Mouse (Mus musculus): ENCODE measurements around the gene Rassf7. TPM values are rescaled to one million over a fixed set of nuclear protein-coding genes. Genes with fewer than 3 reads are reported as not detected.
A peak's percentile ranks its signal among the peaks of the same experiment; 100 is the strongest.

The Rassf7 gene
- polyA plus RNA-seq, 1 experiment from 2014 or later = 17.5 TPM

DNA sequence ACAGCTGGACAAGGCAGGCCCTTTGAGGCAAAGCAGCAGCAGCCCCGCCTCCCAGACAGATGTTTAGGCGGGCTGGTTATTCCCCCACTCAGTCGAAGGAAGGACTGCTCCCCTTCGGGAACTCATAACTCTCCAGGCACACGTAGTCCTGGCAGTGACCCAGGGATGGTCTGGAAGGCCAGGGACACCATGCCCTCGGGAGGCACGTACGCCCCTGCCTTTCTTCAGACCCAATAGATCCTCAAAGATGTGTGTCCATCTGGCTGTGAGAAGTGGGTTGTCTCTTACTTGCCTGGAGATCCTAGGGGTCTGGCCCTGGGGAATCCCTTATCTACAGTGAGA is 6.4 kb downstream of the Rassf7 start:
- Histone ChIP-seq H3K36me3 (ENCODE audit: control insufficient read depth, insufficient read depth, low read length) (no peaks in the 10 kb centered on the region), H3K4me1 (ENCODE audit: control insufficient read depth, insufficient read depth, low read length) (peaks cover 17% of the 10 kb centered on the region), H3K4me3 (ENCODE audit: low read depth, low read length) (peak overlapping the region; percentile 68), H3K4me2 (peak overlapping the region; percentile 92), H3K27ac (ENCODE audit: low read depth, low read length) (peak overlapping the region; percentile 86), H3K27me3 (ENCODE audit: control insufficient read depth, insufficient read depth, low read length) (no peaks in the 10 kb centered on the region), H3K9me3 (replicated peaks; ENCODE audit: control insufficient read depth, low read length) (no peaks in the 10 kb centered on the region), H3K9ac (ENCODE audit: low read depth, low read length) (peak overlapping the region; percentile 67)
- 10% methylated on average over 8 of the region's 8 CpGs for WGBS (ENCODE audit: insufficient replicate concordance)
- ATAC-seq (replicated peaks; ENCODE audit: insufficient number of reproducible peaks, low FRiP score, low TSS enrichment) = no peak

DNA sequence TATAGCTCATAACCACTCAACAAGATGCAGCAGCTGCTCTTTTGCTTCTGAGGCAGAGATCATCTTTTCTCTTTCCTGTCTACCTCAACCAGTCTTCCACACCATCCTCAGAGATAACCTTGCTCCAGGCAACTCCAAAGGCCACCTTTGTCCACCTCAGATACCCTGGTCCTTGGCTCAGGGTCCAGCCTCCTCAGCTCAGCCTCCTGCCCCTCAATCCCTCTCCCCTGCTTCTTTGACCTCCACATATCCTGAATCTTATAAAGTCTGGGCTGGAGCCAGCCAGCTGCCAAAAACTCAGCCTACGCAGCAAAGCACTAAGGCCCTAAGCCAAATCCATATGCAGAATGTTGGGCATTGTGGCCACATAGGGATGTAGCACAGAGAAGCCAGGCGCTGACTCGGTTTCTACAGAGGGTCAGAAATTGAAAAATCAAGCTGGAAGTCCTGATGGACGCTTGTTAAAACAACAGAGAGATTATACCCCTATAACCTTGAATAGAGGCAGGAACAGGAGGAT is 7.1 kb downstream of the Rassf7 start:
- ATAC-seq (replicated peaks; ENCODE audit: insufficient number of reproducible peaks, low FRiP score, low TSS enrichment) = no peak
- H3K9me3 ChIP-seq (replicated peaks; ENCODE audit: control insufficient read depth, low read length) = no peaks in the 10 kb centered on the region
- 90% methylated on average over 4 of the region's 4 CpGs for WGBS (ENCODE audit: insufficient replicate concordance)
- H3K9ac ChIP-seq (ENCODE audit: low read depth, low read length) = 0 out of 2 replicates have a peak overlapping the region, but pooled peaks have one; percentile 43
- peaks cover 17% of the 10 kb centered on the region for H3K4me1 ChIP-seq (ENCODE audit: control insufficient read depth, insufficient read depth, low read length)
- H3K27me3 ChIP-seq (ENCODE audit: control insufficient read depth, insufficient read depth, low read length) = no peaks in the 10 kb centered on the region
- H3K4me2 ChIP-seq = peak overlapping the region; percentile 92; the same call in 1 of the 2 replicates
- no peaks in the 10 kb centered on the region for H3K36me3 ChIP-seq (ENCODE audit: control insufficient read depth, insufficient read depth, low read length)
- no peak overlapping the region for H3K4me3 ChIP-seq (ENCODE audit: low read depth, low read length)
- H3K27ac ChIP-seq (ENCODE audit: low read depth, low read length) = peak overlapping the region; percentile 86

DNA sequence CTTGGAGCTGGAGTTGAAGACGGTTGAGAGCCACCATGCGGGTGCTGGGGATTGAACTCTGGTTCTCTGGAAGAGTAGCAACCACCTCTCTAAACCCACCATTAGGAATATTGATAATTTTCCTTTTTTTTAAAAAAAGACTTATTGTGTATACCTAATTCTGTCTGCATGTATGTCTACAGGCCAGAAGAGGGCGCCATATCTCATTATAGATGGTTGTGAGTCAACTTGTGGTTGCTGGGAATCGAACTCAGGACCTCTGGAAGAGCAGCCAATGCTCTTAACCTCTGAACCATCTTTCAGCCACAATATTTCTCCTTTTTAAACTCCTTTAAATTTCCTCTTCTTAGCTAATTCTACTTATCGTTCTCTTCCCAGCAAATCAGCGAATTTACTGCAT is 10.9 kb downstream of the Rassf7 start:
- H3K27ac ChIP-seq (ENCODE audit: low read depth, low read length) = no peak overlapping the region
- H3K36me3 ChIP-seq (ENCODE audit: control insufficient read depth, insufficient read depth, low read length) = peaks cover 6% of the 10 kb centered on the region; the same call in 1 of the 2 replicates
- H3K27me3 ChIP-seq (ENCODE audit: control insufficient read depth, insufficient read depth, low read length) = no peaks in the 10 kb centered on the region
- no peak overlapping the region for H3K4me3 ChIP-seq (ENCODE audit: low read depth, low read length)
- H3K9me3 ChIP-seq (replicated peaks; ENCODE audit: control insufficient read depth, low read length) = no peaks in the 10 kb centered on the region
- H3K4me2 ChIP-seq = no peak overlapping the region
- H3K4me1 ChIP-seq (ENCODE audit: control insufficient read depth, insufficient read depth, low read length) = peaks cover 23% of the 10 kb centered on the region
- no peak for ATAC-seq (replicated peaks; ENCODE audit: insufficient number of reproducible peaks, low FRiP score, low TSS enrichment)
- H3K9ac ChIP-seq (ENCODE audit: low read depth, low read length) = no peak overlapping the region
- 82% methylated on average over 6 of the region's 6 CpGs for WGBS (ENCODE audit: insufficient replicate concordance)

DNA sequence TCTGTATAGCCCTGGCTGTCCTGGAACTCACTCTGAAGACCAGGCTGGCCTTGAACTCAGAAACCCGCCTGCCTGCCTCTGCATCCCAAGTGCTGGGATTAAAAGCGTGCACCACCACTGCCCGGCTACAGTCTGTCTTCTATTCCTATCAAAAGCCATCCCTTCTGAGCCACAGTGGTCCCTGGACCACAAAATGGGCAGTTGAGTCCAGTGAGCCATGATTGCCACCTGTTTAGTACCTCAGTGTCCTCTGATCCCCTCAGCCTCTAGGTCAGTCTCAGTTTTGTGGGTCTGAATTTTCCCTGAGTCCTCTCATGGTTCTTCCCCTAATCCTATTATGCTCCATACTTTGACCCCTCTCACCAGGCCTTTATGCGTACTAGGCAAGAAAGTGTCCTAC is 12.1 kb downstream of the Rassf7 start:
- ATAC-seq (replicated peaks; ENCODE audit: insufficient number of reproducible peaks, low FRiP score, low TSS enrichment) = no peak
- H3K4me2 ChIP-seq = peak overlapping the region; percentile 76
- 76% methylated on average over 4 of the region's 4 CpGs for whole genome bisulfite sequencing (ENCODE audit: insufficient replicate concordance)
- no peaks in the 10 kb centered on the region for H3K27me3 ChIP-seq (ENCODE audit: control insufficient read depth, insufficient read depth, low read length)
- H3K4me3 ChIP-seq (ENCODE audit: low read depth, low read length) = peak overlapping the region; percentile 97
- peak overlapping the region; percentile 98 for H3K9ac ChIP-seq (ENCODE audit: low read depth, low read length)
- H3K27ac ChIP-seq (ENCODE audit: low read depth, low read length) = peak overlapping the region; percentile 86; the same call in 1 of the 2 replicates
- no peaks in the 10 kb centered on the region for H3K9me3 ChIP-seq (replicated peaks; ENCODE audit: control insufficient read depth, low read length)
- H3K4me1 ChIP-seq (ENCODE audit: control insufficient read depth, insufficient read depth, low read length) = peaks cover 14% of the 10 kb centered on the region
- peaks cover 12% of the 10 kb centered on the region for H3K36me3 ChIP-seq (ENCODE audit: control insufficient read depth, insufficient read depth, low read length)

DNA sequence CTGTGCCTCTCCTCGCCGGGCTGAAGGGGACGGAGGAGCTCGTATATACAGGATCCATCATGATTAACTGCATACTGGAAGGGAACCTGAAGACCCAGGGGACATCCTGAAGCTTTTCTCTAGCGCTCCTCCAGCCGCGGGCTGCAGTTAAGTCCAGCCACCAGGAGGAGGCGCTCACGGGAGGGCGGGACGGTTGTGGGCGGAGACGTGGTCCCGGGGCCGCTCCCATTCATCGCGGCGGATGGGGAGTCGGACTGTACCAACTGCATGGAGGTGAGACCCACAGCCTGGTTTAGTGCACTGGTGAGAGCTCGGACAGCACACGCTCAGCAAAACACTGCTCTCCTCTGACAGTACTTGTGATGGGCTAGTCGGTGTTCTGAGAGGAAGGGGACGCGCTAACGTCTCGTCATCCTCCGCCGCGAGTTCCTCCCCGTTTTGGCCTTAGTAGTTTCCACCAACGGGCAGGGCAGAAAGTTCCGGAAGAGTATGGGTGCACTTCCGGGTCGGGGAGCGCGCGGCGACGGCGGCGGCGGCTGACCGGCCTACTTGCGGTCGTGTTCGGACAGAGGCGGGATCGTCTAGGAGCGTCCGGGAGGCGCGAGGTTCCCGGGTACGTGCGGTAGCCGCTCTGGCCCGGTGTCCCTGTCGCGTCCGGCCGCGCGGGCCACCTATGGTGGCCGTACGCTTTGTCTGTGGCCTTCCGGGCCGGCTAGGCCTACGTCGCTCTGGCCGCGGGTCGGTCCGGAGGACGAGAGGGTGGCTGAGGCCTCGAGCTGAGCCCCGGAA is 12.8 kb downstream of the Rassf7 start, which contains the start of gene Phrf1:
Phrf1 (plus strand) TSS at position 506 of the 789 bp plus-strand sequence.
- Histone ChIP-seq H3K9me3 (replicated peaks; ENCODE audit: control insufficient read depth, low read length) (no peaks in the 10 kb centered on the region), H3K36me3 (ENCODE audit: control insufficient read depth, insufficient read depth, low read length) (peaks cover 19% of the 10 kb centered on the region), H3K4me3 (ENCODE audit: low read depth, low read length) (peak within 1 kb of the TSS; percentile 97), H3K27me3 (ENCODE audit: control insufficient read depth, insufficient read depth, low read length) (no peaks in the 10 kb centered on the region), H3K4me1 (ENCODE audit: control insufficient read depth, insufficient read depth, low read length) (peaks cover 13% of the 10 kb centered on the region), H3K9ac (ENCODE audit: low read depth, low read length) (peak within 1 kb of the TSS; percentile 98), H3K27ac (ENCODE audit: low read depth, low read length) (peak within 1 kb of the TSS; percentile 86), H3K4me2 (peak within 1 kb of the TSS; percentile 76)
- peak; percentile 87 for ATAC-seq (replicated peaks; ENCODE audit: insufficient number of reproducible peaks, low FRiP score, low TSS enrichment)
- under 1% methylated on average over 73 of the region's 76 CpGs for WGBS (ENCODE audit: insufficient replicate concordance)

DNA sequence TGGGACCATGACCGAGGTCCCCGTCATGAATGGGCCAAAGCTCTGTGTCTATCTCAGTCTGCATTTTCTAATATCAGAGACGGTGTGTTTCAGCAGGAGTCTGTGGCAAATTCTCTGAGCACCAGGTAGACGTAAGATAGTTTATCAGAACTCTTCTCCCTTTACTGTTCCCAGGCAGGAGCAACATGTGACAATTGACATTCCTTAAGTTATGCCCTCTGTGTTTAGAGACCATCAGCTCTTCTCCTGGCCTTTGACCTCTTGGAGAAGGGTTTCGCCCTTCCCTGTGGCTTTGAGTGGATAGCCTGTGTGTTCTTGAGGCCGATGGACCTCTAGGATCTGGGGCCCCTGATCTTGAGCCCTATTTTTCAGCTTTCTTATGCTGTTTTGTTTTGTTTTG is 14.0 kb downstream of the Rassf7 start:
- peaks cover 13% of the 10 kb centered on the region for H3K4me1 ChIP-seq (ENCODE audit: control insufficient read depth, insufficient read depth, low read length)
- ATAC-seq (replicated peaks; ENCODE audit: insufficient number of reproducible peaks, low FRiP score, low TSS enrichment) = no peak
- peaks cover 27% of the 10 kb centered on the region for H3K36me3 ChIP-seq (ENCODE audit: control insufficient read depth, insufficient read depth, low read length)
- H3K9ac ChIP-seq (ENCODE audit: low read depth, low read length) = peak overlapping the region; percentile 98
- H3K4me2 ChIP-seq = peak overlapping the region; percentile 76
- H3K4me3 ChIP-seq (ENCODE audit: low read depth, low read length) = peak overlapping the region; percentile 97
- H3K27ac ChIP-seq (ENCODE audit: low read depth, low read length) = no peak overlapping the region
- no peaks in the 10 kb centered on the region for H3K9me3 ChIP-seq (replicated peaks; ENCODE audit: control insufficient read depth, low read length)
- no peaks in the 10 kb centered on the region for H3K27me3 ChIP-seq (ENCODE audit: control insufficient read depth, insufficient read depth, low read length)
- WGBS (ENCODE audit: insufficient replicate concordance) = 49% methylated on average over 6 of the region's 6 CpGs

DNA sequence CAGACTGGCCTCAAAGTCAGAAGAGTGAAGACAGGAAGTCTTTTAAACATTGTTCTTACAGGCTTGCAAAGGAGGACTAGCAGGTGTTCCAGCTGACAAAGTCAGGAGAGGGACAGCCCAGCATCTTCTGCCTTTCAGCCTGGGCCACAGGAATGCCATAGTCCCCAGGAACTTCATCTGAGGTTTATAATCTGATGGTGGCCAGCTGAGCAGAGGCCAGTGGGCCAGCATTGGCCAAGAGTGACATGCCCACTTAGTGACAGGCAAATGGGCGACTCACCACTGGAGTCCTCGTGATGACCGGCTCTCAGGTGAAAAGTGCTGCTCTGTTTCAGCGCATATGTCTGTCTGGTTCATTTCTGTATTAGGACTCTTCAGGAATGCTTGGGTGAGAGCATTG is 14.9 kb downstream of the Rassf7 start:
- no peaks in the 10 kb centered on the region for H3K27me3 ChIP-seq (ENCODE audit: control insufficient read depth, insufficient read depth, low read length)
- peaks cover 27% of the 10 kb centered on the region for H3K36me3 ChIP-seq (ENCODE audit: control insufficient read depth, insufficient read depth, low read length)
- H3K4me2 ChIP-seq = peak overlapping the region; percentile 11; the same call in 1 of the 2 replicates
- H3K4me1 ChIP-seq (ENCODE audit: control insufficient read depth, insufficient read depth, low read length) = peaks cover 13% of the 10 kb centered on the region
- no peak overlapping the region for H3K4me3 ChIP-seq (ENCODE audit: low read depth, low read length)
- WGBS (ENCODE audit: insufficient replicate concordance) = 88% methylated on average over 4 of the region's 4 CpGs
- no peak for ATAC-seq (replicated peaks; ENCODE audit: insufficient number of reproducible peaks, low FRiP score, low TSS enrichment)
- peak overlapping the region; percentile 43; the same call in 1 of the 2 replicates for H3K9ac ChIP-seq (ENCODE audit: low read depth, low read length)
- no peak overlapping the region for H3K27ac ChIP-seq (ENCODE audit: low read depth, low read length)
- H3K9me3 ChIP-seq (replicated peaks; ENCODE audit: control insufficient read depth, low read length) = no peaks in the 10 kb centered on the region

DNA sequence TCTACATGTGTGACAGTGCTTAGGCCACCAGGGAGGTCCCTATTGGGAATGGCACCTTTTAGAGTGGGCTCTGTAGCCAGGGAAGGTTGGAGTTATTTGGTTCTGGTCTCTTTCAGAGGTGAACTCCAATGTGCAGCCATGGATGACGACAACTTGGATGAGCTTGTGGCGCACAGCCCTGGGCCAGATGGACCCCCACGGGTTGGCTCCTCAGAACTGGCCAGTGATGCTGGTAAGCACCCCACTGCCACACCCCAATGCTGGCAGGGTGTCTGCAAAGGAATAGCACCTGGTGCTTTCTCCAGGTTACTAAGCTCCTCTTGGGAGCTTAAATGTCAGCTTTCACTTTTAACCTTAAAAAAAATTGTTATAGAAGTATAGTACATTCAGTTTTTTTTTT is 15.5 kb downstream of the Rassf7 start:
- Histone ChIP-seq H3K4me1 (ENCODE audit: control insufficient read depth, insufficient read depth, low read length) (peaks cover 13% of the 10 kb centered on the region), H3K27ac (ENCODE audit: low read depth, low read length) (no peak overlapping the region), H3K9me3 (replicated peaks; ENCODE audit: control insufficient read depth, low read length) (no peaks in the 10 kb centered on the region), H3K9ac (ENCODE audit: low read depth, low read length) (no peak overlapping the region), H3K4me2 (no peak overlapping the region), H3K4me3 (ENCODE audit: low read depth, low read length) (no peak overlapping the region), H3K36me3 (ENCODE audit: control insufficient read depth, insufficient read depth, low read length) (peaks cover 29% of the 10 kb centered on the region), H3K27me3 (ENCODE audit: control insufficient read depth, insufficient read depth, low read length) (no peaks in the 10 kb centered on the region)
- ATAC-seq (replicated peaks; ENCODE audit: insufficient number of reproducible peaks, low FRiP score, low TSS enrichment) = no peak
- WGBS (ENCODE audit: insufficient replicate concordance) = 92% methylated on average over 3 of the region's 3 CpGs

Measured in heart, embryonic 11.5 days (tissue).